Mouse (Mus musculus): ENCODE measurements around the gene Slc45a2. TPM values are rescaled to one million over a fixed set of nuclear protein-coding genes. Genes with fewer than 3 reads are reported as not detected.

The Slc45a2 gene
- total RNA-seq (2023), result not detected

DNA sequence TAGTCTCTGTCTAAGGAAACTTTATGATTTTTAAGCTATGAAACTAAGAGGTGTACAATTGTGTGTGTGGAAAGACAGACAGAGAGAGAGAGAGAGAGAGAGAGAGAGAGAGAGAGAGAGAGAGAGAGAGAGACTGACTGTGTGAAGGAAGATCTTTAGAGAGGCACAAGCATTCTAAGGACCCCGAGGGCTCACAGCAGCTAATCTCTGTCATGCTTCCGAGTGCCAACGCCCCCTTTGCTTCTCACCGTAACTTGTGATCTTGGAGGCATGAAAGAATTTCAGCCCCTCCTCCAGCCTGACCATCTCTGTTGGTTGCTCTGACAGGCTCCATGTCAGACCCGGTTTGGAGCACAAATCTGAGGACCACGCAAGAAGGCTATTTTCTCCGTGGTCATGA, at the start of gene Slc45a2:
Slc45a2 (plus strand) TSS at position 301 of the 400 bp plus-strand sequence.

DNA sequence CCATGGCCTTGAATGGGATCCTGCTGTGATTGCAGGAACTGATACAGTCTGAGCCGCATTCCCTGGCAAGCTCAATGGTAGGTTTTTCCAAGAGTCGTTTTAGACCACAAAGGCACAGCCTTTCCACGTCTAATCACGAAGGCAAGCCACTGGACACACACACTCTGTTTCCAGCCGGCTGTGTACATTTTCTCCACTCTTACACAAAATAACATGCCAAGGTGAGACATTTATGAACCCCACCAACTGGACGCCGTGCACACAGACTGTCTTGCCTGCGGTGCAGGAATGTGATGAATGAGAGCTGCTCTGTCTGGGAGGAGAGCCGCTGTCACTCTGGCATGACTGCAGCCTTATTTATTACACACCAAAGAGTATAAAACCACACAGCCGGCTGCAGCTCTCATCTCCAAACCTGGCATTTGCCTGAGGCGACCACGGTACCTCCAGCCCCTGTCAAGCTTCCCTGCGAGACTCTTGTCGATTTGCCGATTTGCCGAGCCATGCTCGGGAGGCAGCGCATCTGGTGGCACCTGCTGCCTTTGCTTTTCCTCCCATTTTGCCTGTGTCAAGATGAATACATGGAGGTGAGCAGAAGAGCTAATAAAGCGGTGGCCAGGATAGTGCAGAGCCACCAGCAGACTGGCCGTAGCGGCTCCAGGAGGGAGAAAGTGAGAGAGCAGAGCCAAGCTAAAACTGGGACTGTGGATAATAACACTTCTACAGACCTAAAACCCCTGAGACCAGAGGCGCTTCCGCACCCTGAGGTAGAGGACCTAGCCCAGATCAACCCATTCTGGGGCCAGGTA, 48.4 kb upstream of the Slc45a2 start, which contains the start of gene C1qtnf3:
C1qtnf3 (plus strand) TSS at position 382 of the 809 bp plus-strand sequence.

DNA sequence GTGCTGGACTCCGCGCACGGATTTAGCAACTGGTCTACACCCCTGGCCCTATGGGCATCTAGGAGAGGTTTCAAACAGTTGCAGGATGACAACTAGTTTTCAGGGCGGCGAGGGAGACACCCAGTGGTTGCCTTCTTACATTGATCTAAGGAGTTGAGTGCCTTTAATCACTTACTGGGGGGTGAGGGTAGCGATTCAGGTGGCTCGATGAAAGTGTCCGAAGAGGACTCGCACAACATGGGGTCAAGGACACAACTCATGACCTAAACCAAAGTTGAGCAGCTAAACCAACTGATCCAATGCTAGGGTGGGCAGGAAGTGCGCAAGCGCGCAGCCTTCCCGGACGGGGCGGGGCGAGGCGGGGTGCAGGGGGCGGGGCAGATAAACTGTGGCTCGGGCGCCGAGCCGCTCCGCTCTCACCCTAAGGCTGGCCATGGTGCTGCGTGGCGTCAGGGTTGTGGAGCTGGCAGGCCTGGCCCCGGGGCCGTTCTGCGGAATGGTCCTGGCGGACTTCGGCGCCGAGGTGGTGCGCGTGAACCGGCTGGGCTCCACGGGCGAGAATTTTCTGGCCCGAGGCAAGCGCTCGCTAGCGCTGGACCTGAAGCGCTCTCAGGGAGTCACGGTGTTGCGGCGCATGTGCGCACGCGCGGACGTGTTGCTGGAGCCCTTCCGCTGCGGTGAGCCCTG, 19.0 kb upstream of the Slc45a2 start, which contains the start of gene Amacr:
Amacr (plus strand) TSS at position 380 of the 687 bp plus-strand sequence.

DNA sequence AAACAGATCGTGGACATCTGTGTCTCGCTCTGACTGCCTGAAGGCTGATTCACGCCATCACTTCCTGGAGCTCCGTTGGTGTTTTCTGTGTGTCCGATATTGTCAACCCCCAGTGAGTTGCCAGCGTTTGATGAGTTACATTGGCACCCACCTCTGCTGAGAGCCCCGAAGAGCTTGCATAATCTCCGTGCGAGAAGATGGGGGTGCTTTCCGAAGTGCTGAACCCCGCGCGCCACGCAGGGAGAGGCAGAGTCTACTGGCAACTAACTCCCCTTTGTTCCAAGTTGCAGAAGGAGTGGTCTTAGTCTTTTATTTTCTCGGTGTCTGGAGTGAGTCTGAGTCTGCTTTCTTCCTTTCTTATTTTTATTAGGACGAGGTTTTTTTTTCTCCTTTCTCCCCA, 37.2 kb downstream of the Slc45a2 start, which contains the start of gene Rxfp3:
Rxfp3 (minus strand) TSS at position 281 of the 400 bp plus-strand sequence.

DNA sequence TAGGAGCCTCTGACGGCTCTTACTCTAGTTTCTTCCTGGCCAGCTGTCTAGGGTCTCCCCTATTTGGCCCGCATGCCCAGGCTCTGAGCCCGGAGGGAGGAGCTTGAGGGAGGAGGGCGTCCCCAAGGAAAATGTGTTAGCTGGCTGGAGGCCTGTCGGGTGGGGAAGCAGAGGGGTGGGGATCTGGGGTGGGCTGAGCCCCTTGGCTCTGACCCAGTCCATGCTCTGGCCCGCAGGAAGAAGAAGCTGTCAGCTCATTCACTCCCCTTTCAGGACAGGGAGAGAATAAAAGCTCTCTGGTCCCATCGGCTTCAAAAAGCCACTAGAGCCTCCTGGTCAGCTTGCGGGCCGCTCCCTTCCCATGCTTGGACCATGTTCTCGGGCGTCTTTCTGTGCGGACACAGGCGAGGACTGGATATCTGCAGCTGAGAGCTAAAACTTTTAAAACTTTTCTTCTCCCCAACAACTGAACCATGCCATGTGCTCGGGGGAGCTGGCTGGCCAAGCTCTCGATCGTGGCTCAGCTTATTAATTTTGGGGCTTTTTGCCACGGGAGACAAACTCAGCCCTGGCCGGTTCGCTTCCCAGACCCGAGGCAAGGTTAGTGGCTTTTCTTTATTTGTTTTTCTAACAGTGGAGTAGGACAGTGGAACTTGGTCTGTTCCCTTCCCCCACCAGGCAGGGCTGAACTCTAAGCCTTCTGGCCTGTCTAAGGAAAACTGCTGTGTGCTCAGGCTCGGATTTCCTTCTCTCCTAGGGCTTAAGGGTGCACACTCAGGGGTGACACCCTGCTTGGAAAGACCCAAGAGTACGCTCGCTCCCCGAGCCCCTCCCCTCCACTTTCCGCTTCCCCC, 64.3 kb downstream of the Slc45a2 start, which contains the start of gene Adamts12:
Adamts12 (plus strand) TSS at position 233 of the 854 bp plus-strand sequence.

Other genes starting within 250 kb of the Slc45a2 start
- not detected for gene C1qtnf3, start 48.4 kb upstream of the Slc45a2 start, total RNA-seq (2023)
- under 1 TPM; 0.40 to 0.87 TPM for gene Amacr, start 19.0 kb upstream of the Slc45a2 start, total RNA-seq (2023)
- gene Rxfp3, start 37.3 kb downstream of the Slc45a2 start, total RNA-seq (2023), result not detected
- not detected for gene Adamts12, start 64.1 kb downstream of the Slc45a2 start, total RNA-seq (2023)